Mouse (Mus musculus) frontal cortex, postnatal 36 days (tissue): ENCODE data around the gene P3h3.

Experiments
- DNase-seq, 2 experiments: peaks; one replicate each; pipeline ENCODE4 v3.0.0; 2022; ENCODE audit warnings: low spot score in 2 of 2

P3h3 gene

DNA sequence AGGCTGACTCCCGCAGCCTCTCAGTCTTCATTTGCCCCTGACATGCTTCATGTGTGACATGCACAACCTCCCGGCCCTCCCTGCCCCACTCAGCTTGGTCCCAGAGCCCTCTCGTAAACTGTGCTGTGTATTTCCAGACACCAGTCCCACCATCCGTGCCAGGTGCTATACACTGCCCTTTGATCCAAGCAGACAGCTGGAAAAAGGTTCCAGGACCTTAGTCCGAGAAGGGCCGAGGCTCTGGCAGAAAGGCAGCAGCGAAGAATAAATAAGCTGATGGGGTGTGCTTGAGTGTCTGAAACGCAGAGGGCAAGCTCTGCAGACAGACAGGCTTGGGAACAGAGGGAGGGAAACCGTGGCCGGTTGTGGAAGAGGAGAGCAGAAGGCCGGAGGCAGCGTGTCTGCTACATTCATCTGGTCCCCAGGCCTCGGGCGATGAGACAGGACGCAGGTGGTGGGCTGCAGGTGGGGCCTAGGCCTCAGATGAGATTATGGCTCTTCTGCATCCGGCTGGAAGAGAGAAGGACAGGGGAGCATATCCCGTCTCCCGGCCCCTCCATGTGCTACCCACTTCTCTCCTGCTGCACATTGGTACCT is 8.3 kb upstream of the P3h3 start:
- no peak for DNase-seq

DNA sequence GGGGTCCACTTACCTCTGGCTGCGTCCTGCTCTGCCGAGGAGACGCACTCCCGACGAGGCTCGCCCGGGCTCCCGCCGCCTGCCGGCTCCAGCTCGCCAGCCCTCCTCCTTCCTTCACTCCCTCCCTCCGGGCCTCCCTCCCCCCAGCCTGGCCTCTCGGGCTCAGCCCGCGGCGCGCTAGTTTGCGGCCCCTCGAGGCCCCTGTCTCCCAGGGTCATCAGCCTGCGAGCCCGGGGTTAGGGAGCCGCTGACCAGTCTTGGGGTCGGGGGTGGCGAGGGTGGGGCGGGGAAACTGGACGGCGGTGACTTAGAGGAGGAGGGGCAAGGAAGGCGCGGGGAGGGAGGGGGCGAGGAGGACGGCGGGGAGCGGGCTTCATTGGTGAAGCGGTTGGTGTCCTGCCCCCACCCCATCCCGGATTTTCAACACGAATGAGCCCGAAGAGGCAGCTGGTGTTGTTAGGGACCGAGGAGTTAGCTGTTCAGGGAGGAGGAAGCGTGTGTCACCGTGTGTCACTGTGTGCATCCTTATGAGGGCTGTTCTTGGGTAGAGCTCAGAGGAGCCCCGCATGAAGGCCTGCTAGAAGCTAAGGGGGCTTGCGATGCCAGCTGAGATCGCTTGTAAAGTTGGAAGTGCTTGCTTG is 6.2 kb upstream of the P3h3 start, which contains the start of gene Gpr162:
Gene Gpr162 (minus strand): TSS at position 326 of the 641 bp plus-strand sequence.
- DNase-seq: peak; percentile 73 to 75

DNA sequence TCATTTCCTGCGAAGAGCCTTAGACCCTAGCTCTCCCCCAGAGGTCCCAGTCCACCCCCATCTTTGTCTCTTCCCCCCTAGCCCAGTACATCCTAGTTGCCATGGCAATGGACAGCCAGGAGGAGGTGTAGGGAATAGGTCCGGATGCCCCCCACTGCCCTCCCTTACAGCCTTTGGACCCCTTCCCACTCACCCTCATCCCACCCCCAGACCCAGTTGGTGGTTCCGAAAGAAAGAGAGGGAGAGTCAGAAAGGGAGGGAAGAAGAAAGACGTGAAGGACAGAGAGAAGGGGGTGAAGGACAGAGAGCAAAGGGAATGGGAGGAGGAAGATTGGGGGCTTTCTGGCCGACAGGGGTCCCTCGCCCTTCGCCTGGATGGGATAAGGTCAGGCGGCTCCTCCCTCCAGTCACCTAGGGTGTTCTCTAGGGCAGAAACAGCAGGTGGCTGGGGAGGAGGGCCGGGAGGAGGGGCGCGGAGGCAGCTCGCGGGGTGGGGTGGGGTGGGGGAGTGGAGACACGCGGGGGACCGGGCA is 5.6 kb upstream of the P3h3 start:
- peak; percentile 16 to 34 for DNase-seq

GRCm38 (mm10) chr6:124862406-124863124 is 5.0 kb upstream of the P3h3 start:
- DNase-seq: peak; percentile 30 to 41

- no peak for DNase-seq
Measured at GRCm38 (mm10) chr6:124861802-124862201, 4.2 kb upstream of the P3h3 start.

DNA sequence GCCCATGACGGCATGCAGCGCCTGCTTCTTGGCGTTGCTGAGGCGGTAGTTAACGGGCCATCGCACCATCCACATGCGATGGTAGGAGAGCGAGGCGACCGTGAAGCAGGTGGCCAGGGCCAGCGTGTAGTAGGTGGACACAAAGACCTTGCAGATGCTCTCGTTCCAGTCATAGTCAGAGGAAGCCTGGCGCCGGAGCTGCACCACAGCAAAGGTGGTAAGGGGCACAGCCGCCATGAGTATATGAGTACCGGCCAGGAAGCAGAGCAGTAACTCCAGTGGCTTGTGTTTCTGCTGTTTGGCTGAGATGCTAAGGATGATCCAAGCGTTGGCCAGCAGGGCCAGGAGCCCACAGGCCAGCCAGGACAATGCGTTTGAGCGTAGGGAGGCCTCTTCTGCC is 3.7 kb upstream of the P3h3 start:
- peak in 1 of 2 experiments; percentile 31 for DNase-seq

- DNase-seq: peak in 1 of 2 experiments; percentile 29
Measured at GRCm38 (mm10) chr6:124860511-124860910, 3.0 kb upstream of the P3h3 start.

- peak; percentile 90 to 92 for DNase-seq
Measured at GRCm38 (mm10) chr6:124859725-124860124, 2.2 kb upstream of the P3h3 start.

DNA sequence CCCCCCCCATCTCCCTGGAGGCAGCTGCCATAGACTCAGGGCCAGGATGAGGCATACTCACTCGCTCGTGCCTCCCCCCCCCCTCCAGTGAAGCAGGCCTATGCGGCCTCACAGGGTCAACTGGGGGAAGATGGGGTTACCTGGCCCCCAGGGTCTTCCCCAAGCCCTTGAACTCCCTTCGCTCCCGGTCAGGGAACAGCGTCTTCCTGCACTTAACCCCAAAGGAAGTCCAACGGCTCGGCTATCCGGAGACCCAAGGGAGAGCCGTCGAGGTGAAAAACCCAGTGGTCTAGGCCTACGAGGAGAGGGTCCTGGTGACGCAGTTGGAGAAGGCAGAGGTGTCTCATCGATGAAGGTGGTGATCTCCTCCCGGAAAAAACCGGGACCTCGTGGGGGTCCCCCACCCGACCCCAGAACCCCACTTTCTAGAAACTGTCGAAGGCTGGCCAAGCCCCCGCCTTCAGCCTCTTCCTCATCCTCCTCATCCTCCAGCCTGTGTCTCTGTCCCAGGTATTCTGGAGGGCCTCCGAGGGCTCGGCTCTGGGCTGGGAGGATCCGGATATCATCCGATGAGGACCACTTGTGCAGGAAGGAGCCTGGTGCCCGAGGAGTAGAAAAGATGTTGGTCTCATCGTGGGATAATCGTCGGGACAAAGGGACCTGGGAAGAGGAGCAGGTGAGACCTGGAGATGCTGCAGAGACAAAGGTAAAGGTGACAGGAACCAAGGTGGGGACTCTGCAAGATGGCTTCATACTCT is 1.2 kb upstream of the P3h3 start:
- no peak for DNase-seq

DNA sequence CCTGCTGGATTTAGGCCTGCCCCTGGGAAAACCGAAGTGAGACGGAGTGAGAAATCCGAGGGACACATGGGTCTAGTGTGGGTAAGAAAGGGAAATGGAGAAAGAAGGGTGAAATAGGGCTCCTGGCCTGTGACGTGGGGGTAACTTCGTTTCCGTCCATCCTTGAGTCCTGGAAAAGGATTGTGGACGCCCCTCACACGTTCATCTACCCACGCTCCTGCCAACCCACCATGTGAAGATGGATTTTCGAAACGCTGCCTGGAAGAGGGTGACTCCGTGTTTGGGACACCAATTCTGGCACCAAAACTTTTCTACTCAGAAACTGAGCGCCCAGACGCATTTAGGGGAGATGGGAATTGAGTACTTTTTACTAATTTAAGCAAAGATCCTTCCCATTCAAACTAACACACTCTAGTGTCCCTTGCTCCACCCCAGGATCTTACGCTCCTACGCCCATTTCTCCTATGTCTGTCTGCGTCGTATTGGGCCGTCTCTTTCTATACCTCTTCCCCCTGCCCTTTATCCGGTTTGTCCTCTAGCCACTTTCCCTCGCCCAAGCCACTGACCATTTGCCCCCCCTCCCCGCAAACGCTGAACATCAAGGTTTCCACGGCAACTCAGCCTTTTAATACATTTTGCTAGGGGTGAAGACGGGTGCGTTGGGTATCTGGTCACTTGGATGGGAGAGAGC is 433 bp upstream of the P3h3 start:
- peak; percentile 30 to 38 for DNase-seq

GRCm38 (mm10) chr6:124856321-124856720 is 1.2 kb downstream of the P3h3 start:
- DNase-seq: peak; percentile 42 to 56

DNA sequence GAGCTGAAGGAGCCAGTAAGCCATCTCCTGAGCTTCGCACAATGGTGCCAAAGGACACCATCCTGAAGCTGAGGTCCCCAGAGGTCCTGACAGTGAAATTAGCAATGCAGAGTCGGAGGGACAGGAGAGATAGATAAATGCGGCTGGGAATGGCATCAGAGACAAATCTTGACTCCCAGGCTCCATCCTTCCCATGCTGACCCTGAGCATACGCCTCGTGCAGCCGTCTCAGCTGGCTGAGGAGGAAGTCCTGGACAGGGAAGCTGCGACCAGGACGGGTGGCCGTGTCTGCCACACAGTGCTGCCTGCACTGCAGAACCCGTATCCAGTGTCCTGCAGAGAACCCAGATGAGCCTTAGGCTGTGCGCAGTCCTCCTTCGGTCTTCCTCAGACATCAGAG is 2.9 kb downstream of the P3h3 start:
- DNase-seq: no peak

DNA sequence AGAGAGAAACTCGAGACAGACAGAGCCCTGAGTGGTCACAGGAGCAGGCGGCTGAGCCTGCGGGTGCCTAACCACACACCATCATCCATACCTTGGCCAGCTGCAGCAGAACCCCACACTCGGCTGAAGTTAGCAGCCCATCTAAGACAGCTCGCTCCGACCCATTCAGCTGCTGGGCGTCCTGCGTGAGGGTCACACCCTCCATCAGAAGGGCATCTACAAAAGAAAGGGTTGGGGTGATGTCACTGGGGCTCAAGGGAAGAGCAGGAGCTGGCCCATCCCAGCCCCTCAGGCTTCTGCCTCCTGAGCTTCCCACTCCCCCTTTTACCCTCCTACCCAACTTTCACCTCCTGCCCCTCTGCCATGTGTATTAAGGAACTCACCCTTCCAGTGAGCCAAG is 7.0 kb downstream of the P3h3 start:
- DNase-seq: no peak

GRCm38 (mm10) chr6:124847305-124847704 is 10.2 kb downstream of the P3h3 start:
- peak; percentile 93 to 95 for DNase-seq

DNA sequence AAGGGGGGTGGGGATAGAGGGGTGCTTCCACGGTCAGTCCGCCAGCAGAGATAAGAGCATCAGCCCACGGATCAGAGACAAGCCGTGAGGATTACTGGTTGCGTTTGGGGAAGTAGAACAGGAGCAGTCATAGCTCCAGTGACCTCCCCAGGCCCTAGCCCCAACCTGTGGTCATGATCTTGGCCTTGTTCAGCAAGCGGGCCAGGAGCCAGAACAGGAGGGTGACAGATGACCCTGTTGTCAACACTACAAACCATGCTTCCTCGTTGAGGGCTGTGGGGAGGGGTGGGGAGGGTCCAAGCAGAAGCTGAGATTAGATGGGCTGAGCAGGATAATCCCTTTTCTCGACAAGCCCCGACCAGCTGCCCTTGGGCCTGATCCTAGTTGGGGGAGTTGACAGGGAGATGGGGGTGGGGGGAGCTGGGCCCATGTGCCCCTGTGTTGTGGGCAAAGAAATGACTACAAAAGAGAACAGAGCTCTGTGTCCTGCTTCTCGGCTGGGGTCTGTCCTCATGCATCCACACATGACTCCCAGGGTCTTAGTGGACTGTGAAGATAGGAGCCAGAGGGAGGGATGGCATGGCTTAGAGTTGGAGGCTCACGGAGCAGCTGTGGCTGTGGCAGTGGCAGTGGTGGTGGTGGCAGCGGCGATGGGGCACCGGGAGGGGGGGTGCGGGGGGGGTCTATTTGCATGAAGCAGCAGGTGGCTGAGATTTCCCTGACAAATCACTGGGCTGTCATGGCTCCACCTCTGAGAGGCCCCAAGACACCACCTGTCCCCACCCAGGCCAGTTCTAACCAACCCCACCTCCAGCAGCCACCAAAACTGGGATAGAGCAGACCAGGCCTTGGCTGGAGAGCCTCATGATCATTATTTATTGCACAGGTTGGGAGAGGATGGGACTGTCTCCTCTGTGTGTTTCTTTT is 17.0 kb downstream of the P3h3 start, which contains the start of gene Gnb3:
Gene Gnb3 (minus strand): TSS at position 35 of the 927 bp plus-strand sequence.
- no peak for DNase-seq

DNA sequence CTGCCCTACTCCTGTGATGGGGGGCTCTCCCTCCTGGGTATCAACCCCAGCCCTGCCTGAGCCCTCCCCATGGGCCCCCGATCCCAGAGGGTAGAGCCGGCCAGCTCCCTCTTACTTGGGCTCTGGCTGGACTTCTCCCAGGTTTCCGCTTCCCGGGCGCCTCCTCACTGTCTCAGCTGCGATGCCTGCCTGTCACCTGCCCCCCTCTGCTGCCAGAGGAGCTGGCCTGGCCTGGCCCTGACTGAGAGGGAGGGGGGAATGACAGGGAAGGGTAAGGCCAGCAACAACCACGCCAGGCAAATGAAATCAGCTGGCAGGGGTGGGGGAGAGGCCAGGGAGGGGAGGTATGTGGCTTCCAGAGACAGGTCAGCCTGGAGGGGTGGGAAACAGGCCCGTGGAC is 17.7 kb downstream of the P3h3 start:
- no peak for DNase-seq

GRCm38 (mm10) chr6:124836411-124836810 is 21.1 kb downstream of the P3h3 start:
- DNase-seq: no peak

DNA sequence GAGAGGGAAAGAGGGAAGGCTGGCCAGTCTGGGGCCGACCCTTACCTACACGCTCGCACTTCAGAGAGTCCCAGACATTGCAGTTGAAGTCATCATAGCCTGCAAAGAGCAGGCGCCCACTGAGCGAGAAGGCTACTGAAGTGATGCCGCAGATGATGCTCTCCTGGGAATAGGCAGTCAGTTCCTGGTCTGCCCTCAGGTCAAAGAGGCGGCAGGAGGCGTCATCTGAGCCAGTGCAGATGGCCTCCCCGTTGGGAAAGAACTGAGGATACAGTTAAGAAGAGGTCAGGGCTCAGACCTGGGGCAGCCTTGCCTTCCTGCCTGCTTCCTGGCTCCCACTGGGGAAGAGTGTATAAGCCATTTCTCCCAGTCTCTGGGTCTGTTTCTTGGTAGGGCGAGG is 22.0 kb downstream of the P3h3 start:
- no peak for DNase-seq

DNA sequence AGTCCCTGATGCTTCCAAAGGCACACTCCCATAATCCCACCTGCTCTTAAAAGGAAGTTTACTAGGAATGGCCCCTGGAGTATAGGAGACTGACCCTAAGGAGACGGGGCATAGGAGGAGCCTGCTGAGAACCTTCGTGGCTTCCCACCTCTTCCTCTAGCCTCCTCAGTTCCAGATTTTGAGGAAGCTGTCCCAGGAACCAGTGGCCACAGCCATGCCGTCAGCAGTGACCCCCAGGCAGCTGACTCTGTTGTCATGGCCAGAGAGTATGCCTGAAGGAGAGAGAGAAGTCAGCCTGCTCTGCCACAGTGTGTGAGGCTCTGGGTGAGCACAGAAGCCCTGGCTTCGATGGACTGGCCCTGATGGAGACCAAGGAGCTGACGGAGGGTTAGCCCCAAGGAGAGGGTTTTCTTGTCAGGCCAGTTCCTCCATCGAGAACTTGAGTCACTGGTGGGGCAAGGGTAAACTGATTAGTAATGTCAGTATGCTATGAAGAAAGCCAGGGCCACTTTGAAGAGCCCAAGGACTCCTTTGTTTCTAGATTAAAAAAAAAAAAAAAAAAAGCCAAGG is 23.0 kb downstream of the P3h3 start:
- no peak for DNase-seq

- DNase-seq: no peak
Measured at GRCm38 (mm10) chr6:124831649-124832048, 25.9 kb downstream of the P3h3 start.
